ENCODE assay signal across 10 mouse cellular contexts in genomic region chr13:112925266-112925665, GRCm38 (mm10). TPM values are rescaled to one million over a fixed set of nuclear protein-coding genes. Genes with fewer than 3 reads are reported as not detected.
A peak's percentile ranks its signal among the peaks of the same experiment; 100 is the strongest.
DNase-seq lines count a peak whose midpoint lies in the region; ATAC-seq and TF ChIP-seq lines count a peak whose summit lies in the region.
"Had no signal": no experiment of that assay in that cellular context is flagged by ENCODE, and none has a peak within 500 bp of the region (broad histone marks: within the 10 kb centered on the region; RNA-seq: fewer than 3 reads in every experiment).

No protein-coding gene starts in this region.

- in situ Hi-C loops in ES-E14 (cut with MboI; ENCODE audit: low sequenced_read_pairs in 2 of 2, unreplicated experiment in 2 of 2): no loop called here

- DNase-seq in limb, embryonic 10.5 days (ENCODE audit: low spot score): no peak
- no peak for DNase-seq in ES-E14 (ENCODE audit: low read depth, low spot score)
- no peak for DNase-seq in liver, embryonic 11.5 days (ENCODE audit: low spot score)
- no peak for DNase-seq in right cerebral cortex, postnatal 36 days (ENCODE audit: low spot score in 2 of 2)
- no peak for DNase-seq in gastrocnemius, postnatal 14 days
- DNase-seq: heart, adult 2 months had no signal

- 72% methylated on average over 6 of the region's 6 CpGs for WGBS in limb, embryonic 13.5 days
- 83% methylated on average over 6 of the region's 6 CpGs for WGBS in limb, embryonic 10.5 days
- 65% methylated on average over 6 of the region's 6 CpGs for WGBS in liver, embryonic 11.5 days

- no peak overlapping the region for H3K27ac ChIP-seq in limb, embryonic 13.5 days
- H3K27ac ChIP-seq in limb, embryonic 10.5 days: no peak overlapping the region
- H3K27ac ChIP-seq in ES-E14 (ENCODE audit: insufficient read depth, low read depth, low read length, poor library complexity, severe bottlenecking): no peak overlapping the region
- no peak overlapping the region for H3K27ac ChIP-seq in bone marrow macrophage, adult 2 months (ENCODE audit: insufficient read depth, low read depth, low read length)
- no peak overlapping the region for H3K27ac ChIP-seq in liver, embryonic 11.5 days (ENCODE audit: low read depth, low read length)
- H3K27ac ChIP-seq: heart, adult 2 months; hindbrain, embryonic 10.5 days; stomach, embryonic 15.5 days had no signal

- H3K36me3 ChIP-seq in limb, embryonic 13.5 days: peaks cover 4% of the 10 kb centered on the region
- H3K36me3 ChIP-seq in limb, embryonic 10.5 days: peaks cover 42% of the 10 kb centered on the region
- H3K36me3 ChIP-seq in ES-E14 (ENCODE audit: control insufficient read depth, insufficient read depth, low read length, poor library complexity, severe bottlenecking): peaks cover 2% of the 10 kb centered on the region
- no peaks in the 10 kb centered on the region for H3K36me3 ChIP-seq in liver, embryonic 11.5 days (ENCODE audit: control insufficient read depth, insufficient read depth, low read length)

- no peak overlapping the region for H3K9ac ChIP-seq in limb, embryonic 13.5 days
- no peak overlapping the region for H3K9ac ChIP-seq in ES-E14 (ENCODE audit: insufficient read depth, low read depth, low read length, poor library complexity, severe bottlenecking)
- H3K9ac ChIP-seq in liver, embryonic 11.5 days (ENCODE audit: low read depth, low read length): no peak overlapping the region
- H3K9ac ChIP-seq: stomach, embryonic 15.5 days had no signal

- no peak for ATAC-seq in limb, embryonic 13.5 days (ENCODE audit: low FRiP score, low read depth)
- no peak for ATAC-seq in liver, embryonic 11.5 days (replicated peaks; ENCODE audit: low FRiP score)

- TF ChIP-seq POLR2A in bone marrow macrophage, adult 2 months (IDR thresholded peaks at IDR 0.05; ENCODE audit: borderline replicate concordance, low read depth, low read length): no peak

- TF ChIP-seq CTCF in bone marrow macrophage, adult 2 months (IDR thresholded peaks at IDR 0.05; ENCODE audit: low read depth, low read length): no peak

- peak overlapping the region; percentile 75 for H3K4me2 ChIP-seq in limb, embryonic 13.5 days (replicated peaks)
- H3K4me2 ChIP-seq in liver, embryonic 11.5 days: peak overlapping the region; percentile 82; the same call in 1 of the 2 replicates

- H3K9me3 ChIP-seq in limb, embryonic 13.5 days: no peaks in the 10 kb centered on the region
- no peaks in the 10 kb centered on the region for H3K9me3 ChIP-seq in limb, embryonic 10.5 days (replicated peaks)
- no peaks in the 10 kb centered on the region for H3K9me3 ChIP-seq in ES-E14 (ENCODE audit: control insufficient read depth, insufficient read depth, low read depth, low read length)
- H3K9me3 ChIP-seq in liver, embryonic 11.5 days (ENCODE audit: control insufficient read depth, low read length): no peaks in the 10 kb centered on the region
- H3K9me3 ChIP-seq: hindbrain, embryonic 10.5 days; stomach, embryonic 15.5 days had no signal

- intact Hi-C loops in gastrocnemius, postnatal 14 days (cut with DNase I; ENCODE audit: low total_unique reads): no loop called here

- H3K4me3 ChIP-seq in limb, embryonic 13.5 days: 0 out of 2 replicates have a peak overlapping the region, but pooled peaks have one; percentile 86
- H3K4me3 ChIP-seq in limb, embryonic 10.5 days: no peak overlapping the region
- H3K4me3 ChIP-seq in ES-E14 (ENCODE audit: insufficient read depth in 1 of 2, low read depth in 1 of 2, low read length in 2 of 2, poor library complexity in 1 of 2, severe bottlenecking in 1 of 2): peak overlapping the region in 1 of 2 experiments; percentile 25; a peak in 1 of 4 replicates
- peak overlapping the region; percentile 5; the same call in 1 of the 2 replicates for H3K4me3 ChIP-seq in bone marrow macrophage, adult 2 months (ENCODE audit: insufficient read depth, low read length)
- H3K4me3 ChIP-seq in liver, embryonic 11.5 days (ENCODE audit: low read depth, low read length): peak overlapping the region; percentile 15; the same call in 1 of the 2 replicates

- H3K27me3 ChIP-seq in limb, embryonic 13.5 days: no peaks in the 10 kb centered on the region
- no peaks in the 10 kb centered on the region for H3K27me3 ChIP-seq in limb, embryonic 10.5 days (ENCODE audit: low read depth, poor library complexity, severe bottlenecking)
- no peaks in the 10 kb centered on the region for H3K27me3 ChIP-seq in liver, embryonic 11.5 days (replicated peaks; ENCODE audit: control insufficient read depth, insufficient read depth, low read length)
- H3K27me3 ChIP-seq: stomach, embryonic 15.5 days had no signal

- peaks cover 27% of the 10 kb centered on the region for H3K4me1 ChIP-seq in limb, embryonic 13.5 days
- H3K4me1 ChIP-seq in limb, embryonic 10.5 days: peaks cover 16% of the 10 kb centered on the region
- peaks cover 4 to 6% of the 10 kb centered on the region in 2 experiments; a peak in 3 of 4 replicates for H3K4me1 ChIP-seq in ES-E14 (ENCODE audit: control insufficient read depth in 2 of 2, insufficient read depth in 2 of 2, low read length in 2 of 2, poor library complexity in 1 of 2)
- H3K4me1 ChIP-seq in bone marrow macrophage, adult 2 months (ENCODE audit: control insufficient read depth, insufficient read depth, low read length): peaks cover 10% of the 10 kb centered on the region
- H3K4me1 ChIP-seq in liver, embryonic 11.5 days (replicated peaks; ENCODE audit: control insufficient read depth, insufficient read depth, low read length): peaks cover 9% of the 10 kb centered on the region

TF ChIP-seq in ES-E14, 5 proteins besides CTCF, POLR2A, EP300 and RAD21:
- no peak for TF ChIP-seq HCFC1 (IDR thresholded peaks at IDR 0.05; ENCODE audit: borderline replicate concordance, insufficient read depth, low read length)
- no peak for TF ChIP-seq ZC3H11A (IDR thresholded peaks at IDR 0.05; ENCODE audit: borderline replicate concordance, low read depth, low read length)
- TF ChIP-seq CHD2 (IDR thresholded peaks at IDR 0.05; ENCODE audit: low read depth, low read length): no peak
- TF ChIP-seq ZNF384 (IDR thresholded peaks at IDR 0.05; ENCODE audit: low read depth, low read length): 0 out of 2 replicates have a peak, but pooled peaks have one; percentile 23
- TF ChIP-seq MAFK (IDR thresholded peaks at IDR 0.05; ENCODE audit: insufficient read depth, low read depth, low read length): no peak

RNA-seq across cellular contexts. Expression of gene Mtrex, which starts 1.9 kb away (rescaled TPM):
- 71.6 and 77.8 TPM in 2 replicates for polyA plus RNA-seq in limb, embryonic 13.5 days (2015; fragmentation: Nextera tagmentation; extraction: Ambion mirVana)
- polyA plus RNA-seq in limb, embryonic 10.5 days (2016; fragmentation: Nextera tagmentation; extraction: Ambion mirVana): 94.5 and 106 TPM in 2 replicates
- 61.8 and 77.1 TPM in 2 replicates for total RNA-seq in ES-E14 (2012; rRNA removed)
- 31.7 and 42.0 TPM in 2 replicates for polyA plus RNA-seq in bone marrow macrophage, adult 2 months (2012; ENCODE audit: insufficient read depth, insufficient read length, missing spikeins)
- 90.9 and 101 TPM in 2 replicates for polyA plus RNA-seq in liver, embryonic 11.5 days (2014; fragmentation: Nextera tagmentation; extraction: Ambion mirVana)
- total RNA-seq in gastrocnemius, postnatal 14 days (2021): 10 to 100 TPM; 23.0 to 24.5 TPM

RNA-seq across cellular contexts. Expression of gene Dhx29, which starts 2.0 kb away (rescaled TPM):
- polyA plus RNA-seq in limb, embryonic 13.5 days (2015; fragmentation: Nextera tagmentation; extraction: Ambion mirVana): 31.3 and 34.5 TPM in 2 replicates
- polyA plus RNA-seq in limb, embryonic 10.5 days (2016; fragmentation: Nextera tagmentation; extraction: Ambion mirVana): 28.1 and 35.0 TPM in 2 replicates
- 25.3 and 33.2 TPM in 2 replicates for total RNA-seq in ES-E14 (2012; rRNA removed)
- 6.8 and 7.1 TPM in 2 replicates for polyA plus RNA-seq in bone marrow macrophage, adult 2 months (2012; ENCODE audit: insufficient read depth, insufficient read length, missing spikeins)
- polyA plus RNA-seq in liver, embryonic 11.5 days (2014; fragmentation: Nextera tagmentation; extraction: Ambion mirVana): 19.4 and 23.1 TPM in 2 replicates
- total RNA-seq in gastrocnemius, postnatal 14 days (2021): 10 to 100 TPM; 10.1 to 10.8 TPM
